Mouse (Mus musculus) megakaryocyte progenitor cell, adult 5-6 weeks (primary cell): ENCODE measurements around the gene Lypd6. TPM values are rescaled to one million over a fixed set of nuclear protein-coding genes. Genes with fewer than 3 reads are reported as not detected.

Experiments
- ATAC-seq: replicated peaks from 2 replicates; pipeline ENCODE4 v1.8.0; 2016; ENCODE audit warnings: mild to moderate bottlenecking, moderate TSS enrichment, inconsistent platforms; ENCODE audit not compliant: poor library complexity
- total RNA-seq, 2 experiments: library from RNA; stranded (forward) in 1 of 2; stranded (reverse) in 1 of 2; fragments of 157-497, 149-512 nt in 1 of 2; fragments of 200-1000 nt in 1 of 2; gene quantifications; 2 replicates each; pipeline versions ENCODE4 v1.2.3 to v1.2.4; 2015 to 2017

Lypd6 gene
- total RNA-seq, 2 experiments from 2014 or later = not detected

GRCm38 (mm10) chr2:50105992-50106391 lies 39.8 kb downstream of the Lypd6 start:
- no peak for ATAC-seq

DNA sequence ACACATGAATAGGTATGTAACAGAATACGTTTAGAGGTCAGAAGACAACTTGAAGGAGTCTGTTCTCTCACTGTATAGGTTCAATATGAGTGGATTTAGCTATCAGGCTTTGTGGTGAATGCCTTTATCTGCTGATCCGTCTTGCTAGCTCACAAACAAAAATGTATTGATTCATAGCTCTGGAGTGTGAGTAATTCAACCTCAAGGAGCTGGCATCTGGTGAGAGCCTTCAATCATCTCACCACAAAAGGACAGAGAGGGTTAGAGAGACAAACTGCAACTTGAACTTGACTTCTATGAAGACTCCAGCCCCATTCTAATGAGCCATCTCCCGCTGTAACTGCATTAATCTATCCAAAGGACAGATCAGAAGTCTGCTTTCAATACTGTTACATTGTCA lies 40.6 kb downstream of the Lypd6 start:
- ATAC-seq = no peak

DNA sequence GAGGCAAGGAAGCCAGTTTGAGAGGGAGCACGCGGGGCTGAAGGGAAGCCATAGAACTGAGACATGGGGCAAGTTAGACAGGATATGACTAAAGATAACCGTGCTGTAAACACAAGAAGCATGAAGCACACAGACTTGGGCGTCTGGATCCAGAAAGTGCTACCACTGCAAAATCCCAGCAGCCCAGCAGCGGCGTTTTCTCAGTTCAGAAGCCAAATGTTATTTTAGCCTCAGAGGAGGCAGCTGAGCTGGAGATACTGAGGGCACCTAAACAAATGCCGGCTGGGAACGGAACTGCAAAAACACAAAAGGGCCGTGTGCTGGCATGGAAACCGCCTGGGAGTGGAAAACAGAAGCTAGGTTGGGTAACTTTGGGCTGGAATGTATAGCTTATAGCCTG lies 43.9 kb downstream of the Lypd6 start:
- ATAC-seq = no peak

DNA sequence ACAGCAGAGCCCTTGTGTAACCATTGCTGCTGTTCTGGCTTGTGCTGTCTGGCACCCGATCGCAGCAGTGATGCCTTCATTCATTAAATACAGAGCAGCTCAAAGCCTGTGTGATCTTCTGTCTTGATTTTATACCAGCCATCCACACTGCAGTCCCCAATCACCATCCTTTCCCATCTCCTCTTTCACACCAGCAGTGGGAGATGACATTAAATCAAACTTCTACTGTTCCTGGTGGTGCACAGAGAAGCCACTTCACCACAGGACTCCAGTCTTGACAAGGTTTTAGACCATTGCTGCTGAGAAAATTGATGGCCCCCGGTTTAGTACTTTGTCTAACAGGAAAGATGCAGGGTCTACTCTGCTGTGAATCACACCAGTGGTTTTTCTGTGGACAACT lies 44.9 kb downstream of the Lypd6 start:
- no peak for ATAC-seq

DNA sequence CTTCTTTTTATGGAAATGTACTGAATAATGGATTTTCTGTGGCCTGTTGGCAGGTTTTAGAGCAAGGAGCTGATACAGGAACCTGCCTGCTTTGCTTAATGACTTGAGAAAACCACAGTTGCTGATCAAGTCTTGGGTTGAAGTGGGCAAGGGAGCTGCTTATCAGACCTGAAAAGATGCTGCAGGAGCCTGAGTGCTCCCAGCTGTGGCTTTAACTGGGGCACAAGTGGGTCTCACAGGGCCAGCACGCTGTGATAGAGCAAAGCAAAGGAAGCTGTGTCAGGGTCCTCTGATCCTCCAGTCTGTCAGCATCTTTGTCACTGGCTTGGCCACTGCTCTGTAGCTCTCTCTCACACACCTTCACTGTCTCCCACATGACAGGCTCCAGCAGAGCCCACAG lies 45.4 kb downstream of the Lypd6 start:
- peak; percentile 32 for ATAC-seq

DNA sequence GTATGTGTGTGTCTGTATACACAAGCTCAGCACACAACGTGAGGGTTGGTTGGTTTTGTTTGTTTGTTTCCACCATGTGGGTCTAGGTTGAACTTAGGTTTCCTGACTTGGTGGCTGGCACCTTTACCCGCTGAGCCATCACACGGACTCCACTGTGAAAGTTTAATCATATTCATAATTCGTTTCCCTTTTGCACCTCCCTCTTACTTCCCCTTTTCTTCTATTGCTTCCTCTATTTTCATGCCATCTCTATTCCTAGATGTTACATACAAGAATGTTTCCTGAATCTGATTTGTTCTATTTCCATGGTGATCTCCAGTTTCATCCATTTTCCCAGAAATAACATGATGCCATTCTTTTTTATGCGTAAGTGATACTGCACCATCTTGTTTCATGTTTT lies 46.2 kb downstream of the Lypd6 start:
- ATAC-seq = peak; percentile 90

DNA sequence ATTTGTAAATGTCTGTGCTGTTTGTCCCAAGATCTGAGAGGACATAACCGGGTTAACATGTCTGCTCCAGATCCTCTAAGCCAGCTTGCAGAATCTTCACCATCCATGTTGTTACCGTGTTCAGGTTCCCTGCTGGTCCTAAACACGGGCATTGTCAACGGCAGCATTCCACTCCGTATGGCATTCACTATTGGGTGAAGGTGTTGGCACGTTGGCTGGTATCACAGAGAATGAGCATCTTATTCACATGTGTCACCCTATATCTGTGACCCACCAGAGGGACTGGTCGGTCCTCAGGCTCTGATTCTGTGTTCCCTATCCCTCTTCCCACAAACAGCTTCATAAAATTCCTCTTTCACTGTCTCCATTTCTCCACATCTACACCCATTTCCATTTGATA lies 52.9 kb downstream of the Lypd6 start:
- ATAC-seq = no peak

- ATAC-seq = no peak
Observed at GRCm38 (mm10) chr2:50120839-50121238, 54.6 kb downstream of the Lypd6 start.

DNA sequence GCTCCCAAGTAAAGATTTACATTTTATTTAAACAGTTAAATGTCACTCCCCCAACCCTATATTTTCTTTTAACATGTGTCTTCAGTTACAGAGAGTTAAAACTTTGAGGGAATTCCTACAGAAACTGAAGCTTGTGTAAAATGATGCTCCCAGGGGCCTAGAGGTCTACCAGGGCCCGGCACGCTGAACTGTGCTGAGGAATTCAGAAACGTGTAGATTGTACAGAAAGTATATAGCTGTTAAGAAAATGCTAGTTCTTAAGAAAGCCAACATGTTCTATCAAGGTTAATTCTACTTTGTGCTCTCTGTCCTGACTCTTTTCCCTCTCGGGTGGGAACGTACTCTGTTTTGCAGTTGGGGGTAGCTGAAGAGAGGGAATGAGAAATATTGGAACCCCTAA lies 57.1 kb downstream of the Lypd6 start:
- ATAC-seq = no peak

DNA sequence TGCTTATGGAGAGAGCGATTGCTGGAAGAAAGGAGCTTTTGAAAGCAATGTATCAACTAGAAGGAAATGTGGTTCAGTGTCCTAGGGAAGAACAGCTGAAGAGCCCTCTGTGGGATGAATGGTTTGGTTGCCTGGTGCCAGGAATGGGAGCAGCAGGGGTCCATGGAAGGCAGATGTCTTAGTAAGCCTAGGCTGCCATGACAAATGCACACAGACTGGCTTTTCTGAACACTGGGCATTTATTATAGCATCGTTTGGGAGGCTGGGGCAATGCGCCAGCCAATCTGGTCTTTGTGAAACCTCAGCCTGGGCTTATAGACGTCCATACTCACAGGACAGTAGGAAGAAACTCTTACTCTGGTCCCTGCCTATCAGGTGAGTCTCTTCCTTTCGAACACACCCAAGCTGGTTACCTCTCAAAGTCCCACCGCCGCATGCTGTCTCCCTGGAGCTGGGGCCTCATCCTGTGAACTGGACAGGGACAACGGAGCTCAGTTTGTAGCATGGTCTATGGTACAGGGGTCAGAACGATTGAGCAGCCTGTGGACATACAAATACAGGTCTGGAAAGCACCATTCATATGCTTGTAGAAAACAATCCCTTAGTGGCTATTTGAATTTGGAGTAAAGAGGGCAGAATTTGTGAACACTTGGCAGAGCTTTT lies 61.4 kb downstream of the Lypd6 start:
- no peak for ATAC-seq

GRCm38 (mm10) chr2:50128322-50129277 lies 62.4 kb downstream of the Lypd6 start:
- no peak for ATAC-seq

GRCm38 (mm10) chr2:50130674-50131073 lies 64.4 kb downstream of the Lypd6 start:
- no peak for ATAC-seq

DNA sequence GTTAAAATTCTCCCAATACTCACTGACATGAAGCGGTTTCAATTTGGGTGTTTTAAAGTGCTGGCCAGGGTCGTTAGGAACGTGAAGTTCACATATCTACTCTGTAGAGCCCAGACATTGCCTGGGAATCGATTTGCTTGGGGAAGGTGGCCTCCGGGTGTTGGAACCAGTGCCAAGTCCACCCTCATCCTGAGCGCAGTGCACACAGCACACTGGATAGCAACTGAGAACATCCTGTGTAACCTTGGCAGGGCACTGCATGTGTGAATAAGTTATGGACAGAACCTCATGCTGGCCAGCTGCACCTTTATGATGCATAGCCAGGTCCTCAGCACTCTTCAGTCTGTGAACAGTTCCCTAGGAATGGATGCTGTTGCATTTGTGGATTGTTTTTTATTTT lies 77.4 kb downstream of the Lypd6 start:
- ATAC-seq = no peak

DNA sequence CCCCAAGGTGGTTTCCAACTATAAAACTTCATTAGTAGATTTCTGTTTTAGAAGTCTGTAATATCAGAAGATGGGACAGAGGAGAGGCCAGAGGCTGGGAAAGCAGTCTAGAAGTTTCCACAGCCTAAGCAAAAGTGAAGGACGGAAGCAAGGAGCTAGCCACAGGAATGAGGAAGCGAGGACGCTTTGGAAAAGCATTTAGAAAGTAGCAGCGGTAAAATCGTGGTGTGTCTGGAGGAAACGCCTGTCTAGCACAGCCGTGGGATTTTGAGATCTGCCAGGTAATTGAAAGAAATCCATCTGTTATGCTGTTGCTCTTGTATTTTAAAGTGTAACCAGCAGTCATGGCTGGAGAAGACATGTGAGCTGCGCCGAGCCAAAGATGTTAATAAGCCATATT lies 81.1 kb downstream of the Lypd6 start:
- peak; percentile 54 for ATAC-seq

DNA sequence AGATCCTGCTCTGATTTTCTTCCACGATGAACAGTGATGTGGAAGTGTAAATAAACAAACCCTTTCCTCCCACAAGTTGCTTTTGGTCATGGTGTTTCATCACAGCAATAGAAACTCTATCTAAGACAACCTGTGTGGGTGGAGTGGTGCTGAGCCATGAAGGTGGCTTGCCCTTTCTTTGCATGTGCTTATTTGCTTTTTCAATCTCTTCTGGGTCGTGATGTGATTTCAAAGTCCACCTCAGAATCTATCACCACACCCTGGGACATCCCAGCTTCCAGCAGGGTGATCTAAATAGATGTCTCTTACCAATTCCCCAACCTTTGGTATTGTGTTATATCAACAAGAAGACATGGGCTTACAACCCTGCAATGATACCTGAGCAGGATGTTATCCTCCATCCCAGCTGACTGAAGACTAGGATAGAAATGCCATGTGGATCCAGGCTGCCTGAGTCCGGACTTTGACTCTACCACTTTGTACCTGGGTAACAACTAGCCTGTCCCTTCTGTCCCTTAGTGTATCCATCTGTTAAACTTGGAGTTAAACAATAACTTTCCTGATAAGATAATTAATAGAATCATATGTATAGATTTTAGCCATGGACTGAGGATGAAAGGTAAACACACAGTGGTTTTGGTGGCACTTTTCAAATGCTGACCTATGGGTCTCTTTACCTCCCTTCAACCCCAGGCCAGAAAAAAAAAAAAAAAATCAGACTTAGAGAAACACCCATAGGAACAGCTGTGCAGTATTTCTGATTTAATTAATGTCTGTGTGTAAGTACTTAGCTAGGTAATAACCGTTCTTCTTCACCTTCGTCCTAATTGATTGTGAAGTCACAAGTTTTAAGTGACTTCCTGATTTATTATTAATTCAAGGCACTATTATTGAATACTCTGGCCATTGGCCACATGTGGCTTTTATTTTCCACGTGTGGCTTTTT lies 83.3 kb downstream of the Lypd6 start:
- no peak for ATAC-seq

GRCm38 (mm10) chr2:50150203-50150590 lies 84.0 kb downstream of the Lypd6 start:
- ATAC-seq = no peak

DNA sequence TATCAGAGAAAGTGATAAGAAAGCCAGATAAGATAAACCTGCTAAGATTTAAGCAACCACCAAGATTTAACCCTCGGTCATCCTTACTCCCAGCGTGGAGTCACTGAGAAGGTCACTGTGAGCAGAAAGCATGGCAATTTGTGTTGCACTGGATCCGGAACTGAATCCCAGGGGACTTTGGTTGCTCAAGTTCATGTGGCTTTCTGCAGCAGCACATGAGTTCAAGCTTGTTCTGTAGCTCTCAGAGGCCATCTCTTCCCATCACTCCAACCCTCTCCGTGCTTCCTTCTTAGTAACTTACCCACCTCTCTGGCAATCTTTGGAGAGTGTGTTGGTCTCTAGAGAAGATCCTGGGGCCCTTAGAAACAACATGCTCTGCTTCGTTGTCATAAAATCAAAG lies 84.6 kb downstream of the Lypd6 start:
- ATAC-seq = no peak

GRCm38 (mm10) chr2:50151401-50151800 lies 85.2 kb downstream of the Lypd6 start:
- no peak for ATAC-seq

- no peak for ATAC-seq
Observed at GRCm38 (mm10) chr2:50151879-50152278, 85.7 kb downstream of the Lypd6 start.

GRCm38 (mm10) chr2:50156009-50156408 lies 89.8 kb downstream of the Lypd6 start:
- ATAC-seq = no peak

DNA sequence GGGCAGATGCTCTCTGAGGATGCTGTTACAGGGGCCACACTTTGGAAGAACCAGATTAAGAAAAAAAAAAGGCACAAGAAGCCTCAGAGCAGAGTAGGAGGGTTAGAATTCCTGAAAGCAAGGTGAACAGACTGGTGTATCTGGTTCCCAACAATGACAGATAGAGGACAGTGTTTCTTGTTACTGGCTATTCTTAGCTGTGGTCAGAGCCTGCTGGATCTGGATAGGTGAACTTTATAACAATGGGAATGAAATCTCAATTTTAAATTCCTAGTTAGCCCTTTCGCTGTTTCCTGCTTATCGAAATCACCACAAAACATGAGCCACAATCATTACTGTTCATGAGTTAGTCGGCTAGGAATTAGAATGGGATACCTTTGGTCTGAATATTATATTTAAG lies 93.8 kb downstream of the Lypd6 start:
- no peak for ATAC-seq
